Mouse (Mus musculus) hindbrain, embryonic 11.5 days (tissue): ENCODE results near the gene Myrf. TPM values are rescaled to one million over a fixed set of nuclear protein-coding genes. Genes with fewer than 3 reads are reported as not detected.
A peak's percentile ranks its signal among the peaks of the same experiment; 100 is the strongest.

Experiments
- ATAC-seq: fragments of 200-750 bp; cut with Nextera tagmentation; 2 replicates; pipeline ENCODE4 v1.8.0; 2017; ENCODE audit warnings: mild to moderate bottlenecking, moderate TSS enrichment, moderate library complexity; ENCODE audit not compliant: low FRiP score
- DNase-seq: peaks from one replicate; pipeline ENCODE4 v3.0.0-alpha.2; 2015; ENCODE audit warnings: low spot score
- H3K27ac ChIP-seq: fragments of 300-500 bp; sonication (generic); 2 replicates; pipeline ENCODE4 v1.5.1; 2014; ENCODE audit warnings: mild to moderate bottlenecking, low read depth, low read length
- H3K27me3 ChIP-seq: fragments of 300-500 bp; sonication (generic); 2 replicates; pipeline ENCODE4 v1.6.1; 2014; ENCODE audit warnings: mild to moderate bottlenecking, low read length, moderate library complexity, mixed read lengths; ENCODE audit not compliant: control insufficient read depth, insufficient read depth
- H3K36me3 ChIP-seq: fragments of 300-500 bp; sonication (generic); 2 replicates; pipeline ENCODE4 v1.6.1; 2014; ENCODE audit warnings: mild to moderate bottlenecking, low read length, moderate library complexity, mixed read lengths; ENCODE audit not compliant: control insufficient read depth, insufficient read depth
- H3K4me1 ChIP-seq: fragments of 300-500 bp; sonication (generic); replicated peaks from 2 replicates; pipeline ENCODE4 v1.6.1; 2014; ENCODE audit warnings: low read length, mixed read lengths; ENCODE audit not compliant: control insufficient read depth, insufficient read depth
- H3K4me2 ChIP-seq: fragments of 300-500 bp; sonication (generic); replicated peaks from 2 replicates; pipeline ENCODE4 v1.6.1; 2014; ENCODE audit warnings: mild to moderate bottlenecking, low read depth, low read length
- H3K4me3 ChIP-seq: fragments of 300-500 bp; sonication (generic); 2 replicates; pipeline ENCODE4 v1.5.1; 2014; ENCODE audit warnings: low read depth, low read length
- H3K9ac ChIP-seq: fragments of 300-500 bp; sonication (generic); 2 replicates; pipeline ENCODE4 v1.6.1; 2014; ENCODE audit warnings: low read depth, low read length
- H3K9me3 ChIP-seq: fragments of 300-500 bp; sonication (generic); 2 replicates; pipeline ENCODE4 v1.6.1; 2016; ENCODE audit warnings: low read length; ENCODE audit not compliant: control insufficient read depth
- WGBS: fragments of 180-500 bp; shearing (Covaris S2); extraction: QIAGEN DNeasy Blood & Tissue Kit; methylation state at CpG from one replicate; pipeline ENCODE4 v1.1.7; 2014; 5-methylcytosine and 5-hydroxymethylcytosine counted together
- polyA plus RNA-seq: library from polyadenylated mRNA; unstranded; fragments of >200 nt; fragmentation: Nextera tagmentation; extraction: Ambion mirVana; gene quantifications from 2 replicates; pipeline ENCODE4 v1.2.1, GENCODE M21; 2014

The Myrf gene
- polyA plus RNA-seq, 1 experiment from 2014 or later: 1.6 TPM

DNA sequence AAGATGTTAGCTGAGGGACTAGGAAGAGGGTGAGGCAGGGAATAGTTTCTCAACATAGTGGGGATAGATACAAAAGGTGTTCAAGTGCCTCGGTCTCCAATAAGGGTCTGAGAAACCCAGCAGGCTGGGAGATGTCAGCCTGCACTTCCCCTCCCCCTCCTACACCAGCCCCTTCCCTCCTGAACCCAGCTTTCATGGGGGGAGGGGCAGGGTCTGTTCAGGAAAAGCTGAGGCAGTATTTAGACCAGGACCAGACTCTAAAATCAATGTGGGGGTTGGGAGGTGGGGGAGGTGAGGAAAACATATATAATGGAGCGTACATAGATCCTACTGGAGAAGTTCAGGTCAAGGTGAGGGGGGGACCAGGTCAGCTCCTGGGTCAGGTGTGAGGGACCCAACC lies 1.1 kb downstream of the Myrf start:
- Histone ChIP-seq H3K36me3 (no peaks in the 10 kb centered on the region), H3K27ac (no peak overlapping the region), H3K4me1 (peaks cover 8% of the 10 kb centered on the region), H3K4me2 (no peak overlapping the region), H3K9ac (no peak overlapping the region), H3K9me3 (no peaks in the 10 kb centered on the region), H3K4me3 (no peak overlapping the region), H3K27me3 (no peaks in the 10 kb centered on the region; the same call in 1 of the 2 replicates)
- no peak for ATAC-seq
- no peak for DNase-seq
- WGBS: 42% methylated on average over 2 of the region's 2 CpGs

DNA sequence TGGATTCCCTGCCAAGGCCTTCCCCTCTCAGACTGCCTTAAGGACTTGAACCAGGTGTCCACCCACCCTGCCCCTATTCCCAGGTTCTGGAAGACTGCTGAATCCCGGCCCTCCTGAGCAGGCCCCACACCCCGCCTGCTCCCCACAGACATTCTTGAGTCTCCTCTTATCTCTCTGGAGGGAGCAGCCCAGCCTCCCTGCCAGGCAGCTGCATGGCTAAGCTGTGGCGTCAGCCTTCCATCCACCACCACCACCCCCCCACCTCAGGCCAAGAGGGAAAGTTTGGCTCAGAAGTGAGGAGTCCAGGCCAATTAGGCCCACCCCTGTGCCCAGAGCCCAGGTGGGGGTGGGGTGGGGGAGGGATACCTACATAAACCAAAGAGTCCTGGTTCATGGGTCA lies 2.1 kb downstream of the Myrf start:
- H3K4me3 ChIP-seq: no peak overlapping the region
- ATAC-seq (no peak), DNase-seq (no peak)
- H3K27me3 ChIP-seq: no peaks in the 10 kb centered on the region; the same call in 1 of the 2 replicates
- no peaks in the 10 kb centered on the region for H3K36me3 ChIP-seq
- no peak overlapping the region for H3K4me2 ChIP-seq
- WGBS: 66% methylated on average over 3 of the region's 3 CpGs
- no peak overlapping the region for H3K9ac ChIP-seq
- no peak overlapping the region for H3K27ac ChIP-seq
- no peaks in the 10 kb centered on the region for H3K9me3 ChIP-seq
- peaks cover 8% of the 10 kb centered on the region for H3K4me1 ChIP-seq

DNA sequence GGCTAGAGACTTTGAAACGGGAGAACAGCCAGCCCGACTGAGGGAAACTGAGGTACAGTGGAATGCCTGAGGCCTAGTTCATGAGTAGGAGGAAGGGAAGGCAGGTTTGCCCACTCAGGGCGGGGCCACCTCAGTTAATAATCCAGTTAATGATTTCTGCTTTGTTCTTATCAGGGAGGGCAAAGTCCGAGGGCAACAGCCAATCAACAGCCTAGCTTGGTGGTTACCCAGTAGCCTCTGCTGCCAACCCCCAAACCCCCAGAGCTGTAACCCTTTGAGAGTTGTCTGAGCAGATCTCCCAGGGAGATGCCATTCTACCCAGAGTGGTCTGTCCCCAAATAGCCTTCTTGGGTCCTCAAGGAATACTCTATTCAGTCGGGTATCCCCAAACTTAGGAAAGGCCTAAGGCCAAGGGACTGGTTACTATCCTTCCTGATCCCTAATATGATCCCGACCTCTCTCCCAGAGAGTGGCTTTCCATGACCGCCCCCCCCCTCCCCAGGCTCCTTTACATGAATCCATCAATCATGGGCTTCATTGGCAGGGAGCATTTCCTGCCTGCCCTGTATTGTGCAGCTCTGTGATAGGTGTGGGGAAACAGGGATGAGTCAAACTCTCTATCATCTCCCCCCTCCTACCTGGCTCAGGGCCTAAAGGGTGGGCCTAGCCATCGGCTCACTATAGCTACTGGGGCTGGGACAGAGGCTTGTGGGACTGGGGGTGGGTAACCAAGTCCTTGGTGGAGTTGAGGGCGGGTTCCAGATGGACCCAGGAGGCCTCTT lies 4.6 kb downstream of the Myrf start:
- DNase-seq (no peak), ATAC-seq (no peak)
- peaks cover 5% of the 10 kb centered on the region; the same call in 1 of the 2 replicates for H3K4me1 ChIP-seq
- WGBS: 86% methylated on average over 9 of the region's 9 CpGs
- no peak overlapping the region for H3K4me2 ChIP-seq
- no peak overlapping the region for H3K4me3 ChIP-seq
- H3K9me3 ChIP-seq: no peaks in the 10 kb centered on the region
- H3K27me3 ChIP-seq: no peaks in the 10 kb centered on the region; the same call in 1 of the 2 replicates
- no peak overlapping the region for H3K27ac ChIP-seq
- no peak overlapping the region for H3K9ac ChIP-seq
- H3K36me3 ChIP-seq: no peaks in the 10 kb centered on the region

DNA sequence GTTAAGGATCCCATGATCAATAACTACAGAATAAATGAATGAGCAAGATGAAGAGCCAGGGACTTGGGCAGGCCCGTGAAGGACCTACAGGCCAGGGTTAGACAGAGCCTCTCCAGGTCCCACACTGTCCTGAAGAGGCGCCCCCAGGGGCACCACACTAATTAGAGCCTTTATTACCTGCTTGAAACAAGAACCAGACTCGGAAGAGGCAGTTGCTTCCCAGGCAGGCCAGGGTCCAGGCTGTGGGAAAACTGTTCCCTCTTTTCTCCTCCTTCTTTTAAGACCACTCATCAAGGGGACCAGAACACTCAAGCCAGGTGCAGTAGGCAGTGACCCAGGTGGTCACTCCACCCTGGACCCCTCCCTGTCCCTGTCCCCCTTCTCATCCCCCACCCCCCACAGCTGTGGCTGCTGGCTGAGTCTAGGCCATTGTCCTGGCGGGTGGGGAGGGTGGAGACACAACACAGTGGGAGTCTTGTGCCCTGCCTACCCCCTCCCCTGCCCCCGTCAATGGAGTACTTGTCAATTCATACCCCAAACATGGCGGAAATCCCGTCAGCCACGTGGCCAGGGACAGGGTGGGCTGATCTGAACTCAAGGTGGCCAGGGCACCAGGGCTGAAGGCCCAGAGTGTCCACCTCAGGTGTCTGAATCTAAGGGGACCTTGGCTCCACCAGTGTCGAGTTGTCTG lies 8.1 kb downstream of the Myrf start:
- no peaks in the 10 kb centered on the region for H3K27me3 ChIP-seq
- ATAC-seq: no peak
- H3K36me3 ChIP-seq: no peaks in the 10 kb centered on the region
- no peaks in the 10 kb centered on the region for H3K4me1 ChIP-seq
- H3K27ac ChIP-seq: no peak overlapping the region
- H3K4me2 ChIP-seq: no peak overlapping the region
- WGBS: 34% methylated on average over 9 of the region's 9 CpGs
- no peak overlapping the region for H3K4me3 ChIP-seq
- H3K9ac ChIP-seq: no peak overlapping the region
- H3K9me3 ChIP-seq: no peaks in the 10 kb centered on the region
- DNase-seq: no peak

GRCm38 (mm10) chr19:10231871-10232270 lies 8.7 kb downstream of the Myrf start:
- Histone ChIP-seq H3K4me1 (no peaks in the 10 kb centered on the region), H3K4me2 (no peak overlapping the region), H3K4me3 (no peak overlapping the region), H3K9me3 (no peaks in the 10 kb centered on the region), H3K36me3 (no peaks in the 10 kb centered on the region), H3K9ac (no peak overlapping the region), H3K27me3 (no peaks in the 10 kb centered on the region), H3K27ac (no peak overlapping the region)
- WGBS: 20% methylated on average over 5 of the region's 5 CpGs
- no peak for ATAC-seq
- no peak for DNase-seq

DNA sequence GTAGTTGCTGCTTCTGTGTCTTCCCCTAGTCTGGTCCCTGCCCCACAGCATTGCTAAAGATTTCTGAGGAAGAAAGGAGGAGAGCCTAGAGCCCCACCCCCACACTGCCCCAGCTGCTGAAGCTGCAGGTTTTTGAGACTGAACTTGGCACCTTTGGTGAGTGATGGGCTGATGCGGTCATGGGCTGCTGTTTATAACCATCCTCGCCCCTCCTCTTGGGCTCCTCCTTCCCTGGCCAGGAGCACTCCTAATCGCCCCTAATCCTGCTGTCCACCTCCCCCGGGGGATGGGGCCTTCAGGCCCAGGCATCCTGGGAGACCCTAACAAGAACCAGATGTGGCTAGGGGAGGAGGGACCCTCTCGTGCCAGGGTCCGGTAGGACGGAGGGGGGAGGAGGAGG lies 9.5 kb downstream of the Myrf start:
- no peaks in the 10 kb centered on the region for H3K9me3 ChIP-seq
- H3K36me3 ChIP-seq: no peaks in the 10 kb centered on the region
- no peak overlapping the region for H3K4me2 ChIP-seq
- DNase-seq (peak; percentile 27), ATAC-seq (no peak)
- H3K27me3 ChIP-seq: no peaks in the 10 kb centered on the region
- H3K4me1 ChIP-seq: no peaks in the 10 kb centered on the region
- no peak overlapping the region for H3K27ac ChIP-seq
- H3K9ac ChIP-seq: 0 out of 2 replicates have a peak overlapping the region, but pooled peaks have one; percentile 37
- H3K4me3 ChIP-seq: no peak overlapping the region
- 13% methylated on average over 6 of the region's 7 CpGs for WGBS

GRCm38 (mm10) chr19:10225767-10226166 lies 14.8 kb downstream of the Myrf start:
- H3K27me3 ChIP-seq: no peaks in the 10 kb centered on the region
- no peaks in the 10 kb centered on the region for H3K9me3 ChIP-seq
- 0 out of 2 replicates have a peak, but pooled peaks cover 2% of the 10 kb centered on the region for H3K4me1 ChIP-seq
- no peak for ATAC-seq
- 87% methylated on average over 4 of the region's 4 CpGs for WGBS
- H3K4me3 ChIP-seq: no peak overlapping the region
- no peak overlapping the region for H3K4me2 ChIP-seq
- H3K27ac ChIP-seq: no peak overlapping the region
- H3K9ac ChIP-seq: no peak overlapping the region
- no peak for DNase-seq
- no peaks in the 10 kb centered on the region for H3K36me3 ChIP-seq

DNA sequence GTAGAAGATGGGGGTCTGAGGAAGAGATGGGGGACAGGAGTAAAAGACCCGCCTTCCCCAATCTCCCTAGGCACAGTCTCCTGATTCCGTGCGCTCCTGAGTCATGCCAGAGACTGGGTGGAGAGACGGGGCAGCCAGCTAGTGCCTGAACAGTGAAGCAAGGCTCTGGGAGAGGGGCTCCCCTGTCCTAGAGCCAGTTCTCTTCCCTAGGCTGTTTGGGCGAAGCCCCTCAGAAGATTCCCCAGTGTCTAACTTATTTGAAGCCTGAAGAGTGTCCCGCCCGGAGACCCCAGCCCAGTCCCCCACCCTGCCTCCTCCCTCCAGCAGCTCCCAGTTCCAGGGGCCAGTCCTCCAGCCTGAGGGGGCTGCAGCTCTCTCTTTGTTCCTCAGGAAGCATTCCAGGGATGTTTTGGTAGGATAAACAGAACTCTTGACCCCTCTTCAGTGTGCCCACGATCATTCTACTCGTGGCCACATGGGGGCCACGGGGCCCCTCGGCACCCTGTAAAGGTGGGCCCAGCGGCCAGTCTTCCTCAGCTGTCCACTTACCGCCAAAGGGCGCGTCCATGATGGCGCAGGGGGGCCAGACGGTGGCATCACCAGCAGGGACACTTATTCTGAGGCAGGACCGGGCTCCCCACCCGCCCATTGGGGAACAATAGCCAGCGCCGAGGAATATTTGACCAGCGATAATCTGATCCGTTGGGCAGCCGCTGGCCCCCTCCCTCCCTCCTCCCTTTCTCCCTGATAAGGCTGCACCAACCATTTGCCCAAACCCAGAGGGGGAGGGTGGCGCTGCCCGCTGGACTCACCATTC lies 15.7 kb downstream of the Myrf start:
- Histone ChIP-seq H3K4me2 (peak overlapping the region; percentile 25), H3K4me1 (0 out of 2 replicates have a peak, but pooled peaks cover 2% of the 10 kb centered on the region), H3K36me3 (no peaks in the 10 kb centered on the region), H3K27me3 (no peaks in the 10 kb centered on the region), H3K27ac (no peak overlapping the region), H3K9ac (peak overlapping the region; percentile 40; the same call in 1 of the 2 replicates), H3K4me3 (no peak overlapping the region), H3K9me3 (no peaks in the 10 kb centered on the region)
- ATAC-seq (peak; percentile 20; the same call in 1 of the 2 replicates), DNase-seq (peak; percentile 39)
- 31% methylated on average over 26 of the region's 26 CpGs for WGBS
